Mouse (Mus musculus) heart, embryonic 13.5 days (tissue): ENCODE results near the gene Ccpg1os. TPM values are rescaled to one million over a fixed set of nuclear protein-coding genes. Genes with fewer than 3 reads are reported as not detected.

ENCODE experiments used
- ATAC-seq: fragments of 200-750 bp; cut with Nextera tagmentation; 2 replicates; pipeline ENCODE4 v1.8.0; 2017; ENCODE audit warnings: moderate TSS enrichment; ENCODE audit not compliant: insufficient number of reproducible peaks, low FRiP score, low TSS enrichment; ENCODE audit errors: extremely low read depth
- H3K27ac ChIP-seq: fragments of 300-500 bp; sonication (generic); replicated peaks from 2 replicates; pipeline ENCODE4 v1.5.1; 2015; ENCODE audit warnings: moderate library complexity, mild to moderate bottlenecking, inconsistent platforms
- H3K27me3 ChIP-seq: fragments of 300-500 bp; sonication (generic); replicated peaks from 2 replicates; pipeline ENCODE4 v1.6.1; 2015; ENCODE audit warnings: mild to moderate bottlenecking, inconsistent platforms
- H3K36me3 ChIP-seq: fragments of 300-500 bp; sonication (generic); 2 replicates; pipeline ENCODE4 v1.6.1; 2015; ENCODE audit warnings: mild to moderate bottlenecking, inconsistent platforms
- H3K4me1 ChIP-seq: fragments of 300-500 bp; sonication (generic); 2 replicates; pipeline ENCODE4 v1.6.1; 2015; ENCODE audit warnings: inconsistent platforms
- H3K4me2 ChIP-seq: fragments of 300-500 bp; sonication (generic); 2 replicates; pipeline ENCODE4 v1.6.1; 2015; ENCODE audit warnings: inconsistent platforms, mild to moderate bottlenecking, moderate library complexity
- H3K4me3 ChIP-seq: fragments of 300-500 bp; sonication (generic); 2 replicates; pipeline ENCODE4 v1.5.1; 2015; ENCODE audit warnings: moderate library complexity, mild to moderate bottlenecking, inconsistent platforms
- H3K9ac ChIP-seq: fragments of 300-500 bp; sonication (generic); 2 replicates; pipeline ENCODE4 v1.6.1; 2015; ENCODE audit warnings: inconsistent platforms, mild to moderate bottlenecking, moderate library complexity
- H3K9me3 ChIP-seq: fragments of 300-500 bp; sonication (generic); 2 replicates; pipeline ENCODE4 v1.6.1; 2016; ENCODE audit warnings: inconsistent platforms
- WGBS: fragments of 180-500 bp; shearing (Covaris S2); methylation state at CpG from one replicate; pipeline ENCODE4 v1.1.7; 2015; ENCODE audit warnings: mixed read lengths; 5-methylcytosine and 5-hydroxymethylcytosine counted together
- microRNA-seq: library from miRNA; unstranded; fragments of <30 nt; microRNA quantifications from one replicate; pipeline ENCODE4, GENCODE M21; 2016
- polyA plus RNA-seq: library from polyadenylated mRNA; unstranded; fragments of >200 nt; fragmentation: Nextera tagmentation; extraction: Ambion mirVana; gene quantifications from 2 replicates; pipeline ENCODE4 v1.2.1, GENCODE M21; 2015

Gene Ccpg1os
- polyA plus RNA-seq, 1 experiment from 2014 or later = 14.3 TPM

GRCm38 (mm10) chr9:72949572-72949971 lies 35.6 kb downstream of the Ccpg1os start:
- H3K4me2 ChIP-seq = no peak overlapping the region

GRCm38 (mm10) chr9:72947010-72947409 lies 38.2 kb downstream of the Ccpg1os start:
- H3K4me3 ChIP-seq = no peak overlapping the region
- no peaks in the 10 kb centered on the region for H3K4me1 ChIP-seq
- no peak overlapping the region for H3K27ac ChIP-seq
- H3K27me3 ChIP-seq = 0 out of 2 replicates have a peak, but pooled peaks cover 3% of the 10 kb centered on the region
- WGBS = 91% methylated on average over 1 of the region's 1 CpGs
- H3K36me3 ChIP-seq = peaks cover 37% of the 10 kb centered on the region
- H3K4me2 ChIP-seq = no peak overlapping the region
- H3K9ac ChIP-seq = no peak overlapping the region
- peaks cover 7% of the 10 kb centered on the region for H3K9me3 ChIP-seq
- ATAC-seq = no peak

More at GRCm38 (mm10) chr9:72949572-72949971, 35.6 kb downstream of the Ccpg1os start:
- no peak for ATAC-seq
- H3K4me3 ChIP-seq = no peak overlapping the region
- peaks cover 7% of the 10 kb centered on the region for H3K9me3 ChIP-seq
- no peak overlapping the region for H3K9ac ChIP-seq
- H3K27ac ChIP-seq = no peak overlapping the region
- H3K4me1 ChIP-seq = no peaks in the 10 kb centered on the region
- H3K27me3 ChIP-seq = 0 out of 2 replicates have a peak, but pooled peaks cover 3% of the 10 kb centered on the region
- 74% methylated on average over 7 of the region's 7 CpGs for whole genome bisulfite sequencing
- H3K36me3 ChIP-seq = peaks cover 26% of the 10 kb centered on the region

- 82% methylated on average over 13 of the region's 13 CpGs for WGBS
- Histone ChIP-seq H3K9ac (no peak overlapping the region), H3K9me3 (peaks cover 7% of the 10 kb centered on the region), H3K4me1 (no peaks in the 10 kb centered on the region), H3K4me2 (no peak overlapping the region), H3K27ac (no peak overlapping the region), H3K4me3 (no peak overlapping the region), H3K27me3 (no peaks in the 10 kb centered on the region), H3K36me3 (peaks cover 37% of the 10 kb centered on the region)
- ATAC-seq = no peak
Measured at GRCm38 (mm10) chr9:72944286-72944685, 40.9 kb downstream of the Ccpg1os start.

- Histone ChIP-seq H3K27ac (no peak overlapping the region), H3K4me3 (no peak overlapping the region), H3K4me2 (no peak overlapping the region), H3K4me1 (no peaks in the 10 kb centered on the region), H3K36me3 (peaks cover 37% of the 10 kb centered on the region), H3K9ac (no peak overlapping the region), H3K9me3 (peaks cover 7% of the 10 kb centered on the region), H3K27me3 (no peaks in the 10 kb centered on the region)
- 58% methylated on average over 3 of the region's 3 CpGs for WGBS
- no peak for ATAC-seq
Measured at GRCm38 (mm10) chr9:72943424-72943823, 41.8 kb downstream of the Ccpg1os start.

- Histone ChIP-seq H3K27me3 (no peaks in the 10 kb centered on the region), H3K4me1 (no peaks in the 10 kb centered on the region), H3K4me2 (no peak overlapping the region), H3K36me3 (peaks cover 7% of the 10 kb centered on the region), H3K4me3 (no peak overlapping the region), H3K27ac (no peak overlapping the region), H3K9ac (no peak overlapping the region), H3K9me3 (no peaks in the 10 kb centered on the region)
- 72% methylated on average over 2 of the region's 2 CpGs for WGBS
- ATAC-seq = no peak
Measured at GRCm38 (mm10) chr9:72936301-72936700, 48.9 kb downstream of the Ccpg1os start.

GRCm38 (mm10) chr9:72935309-72935708 lies 49.9 kb downstream of the Ccpg1os start:
- H3K36me3 ChIP-seq = peaks cover 7% of the 10 kb centered on the region

GRCm38 (mm10) chr9:72931166-72931790 lies 53.9 kb downstream of the Ccpg1os start:
- Histone ChIP-seq H3K27me3 (peaks cover 15% of the 10 kb centered on the region), H3K4me3 (no peak overlapping the region), H3K4me2 (no peak overlapping the region), H3K9ac (no peak overlapping the region), H3K36me3 (peaks cover 7% of the 10 kb centered on the region), H3K9me3 (no peaks in the 10 kb centered on the region), H3K27ac (no peak overlapping the region), H3K4me1 (peaks cover 6% of the 10 kb centered on the region)
- 75% methylated on average over 13 of the region's 13 CpGs for WGBS
- ATAC-seq = no peak

More at GRCm38 (mm10) chr9:72935309-72935708, 49.9 kb downstream of the Ccpg1os start:
- no peak for ATAC-seq
- Histone ChIP-seq H3K4me1 (no peaks in the 10 kb centered on the region), H3K27ac (no peak overlapping the region), H3K4me3 (no peak overlapping the region), H3K9ac (no peak overlapping the region), H3K4me2 (no peak overlapping the region), H3K9me3 (no peaks in the 10 kb centered on the region), H3K27me3 (no peaks in the 10 kb centered on the region)
- 75% methylated on average over 4 of the region's 4 CpGs for WGBS

Small RNAs within 50 kb of the gene (microRNA-seq; reads per million reads assigned to microRNA genes)
- gene Gm27353 = not detected

Other genes starting within 250 kb of the Ccpg1os start
- gene Prtg, start 178.5 kb downstream of the Ccpg1os start, polyA plus RNA-seq = 0.87 and 0.92 TPM in 2 replicates
- 1.8 and 2.0 TPM in 2 replicates for gene Pygo1, start 59.7 kb downstream of the Ccpg1os start, polyA plus RNA-seq
- 0.62 and 0.88 TPM in 2 replicates for gene Dyx1c1, start 26.6 kb downstream of the Ccpg1os start, polyA plus RNA-seq
- not detected in 2 replicates for gene Gm44503, start 26.5 kb downstream of the Ccpg1os start, polyA plus RNA-seq
- 25.9 and 29.2 TPM in 2 replicates for gene Ccpg1, start within 50 bp of the Ccpg1os start, polyA plus RNA-seq
- 5.7 and 7.1 TPM in 2 replicates for gene Pigb, start 55.0 kb upstream of the Ccpg1os start, polyA plus RNA-seq
- gene Rab27a, start 59.5 kb upstream of the Ccpg1os start, polyA plus RNA-seq = 3.5 and 3.6 TPM in 2 replicates
- not detected in 2 replicates for gene Khdc3, start 116.5 kb upstream of the Ccpg1os start, polyA plus RNA-seq
- gene Gm20509, start 117.1 kb upstream of the Ccpg1os start, polyA plus RNA-seq = not detected in 2 replicates
- 83.9 and 87.0 TPM in 2 replicates for gene Rsl24d1, start 128.0 kb upstream of the Ccpg1os start, polyA plus RNA-seq